8 mouse cellular contexts compared by ENCODE assay signal in the genomic region with DNA sequence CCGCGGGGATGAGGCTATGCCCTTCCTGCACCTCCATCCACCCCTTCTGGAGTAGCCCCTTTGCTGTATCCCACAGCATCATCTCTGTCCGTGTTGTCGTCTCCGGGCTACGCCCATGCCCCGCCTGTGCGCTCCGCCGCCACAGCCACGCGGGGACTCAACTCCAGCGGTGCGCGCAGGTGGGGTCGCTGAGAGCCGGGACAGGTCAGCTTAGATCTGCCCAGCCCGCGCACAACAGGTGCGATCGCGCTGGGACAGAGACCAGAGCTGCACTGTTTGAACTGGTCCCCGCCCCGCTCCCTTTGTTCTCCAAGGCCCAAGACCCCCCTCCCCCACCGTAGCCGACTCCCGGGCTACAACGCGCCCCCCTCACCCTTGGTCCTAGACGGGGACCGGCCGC. TPM values are rescaled to one million over a fixed set of nuclear protein-coding genes. Genes with fewer than 3 reads are reported as not detected.
DNase-seq lines count a peak whose midpoint lies in the region; ATAC-seq lines count a peak whose summit lies in the region.

No protein-coding gene starts in this region.

- peak overlapping the region; percentile 71 for H3K9ac ChIP-seq in kidney, embryonic 15.5 days
- H3K9ac ChIP-seq in embryonic facial prominence, embryonic 15.5 days = peak overlapping the region; percentile 57
- peak overlapping the region; percentile 88 for H3K9ac ChIP-seq in hindbrain, embryonic 16.5 days (ENCODE audit: low read depth, low read length)

- H3K27ac ChIP-seq in kidney, embryonic 15.5 days = peak overlapping the region; percentile 84
- peak overlapping the region; percentile 83 for H3K27ac ChIP-seq in embryonic facial prominence, embryonic 15.5 days (replicated peaks)
- H3K27ac ChIP-seq in hindbrain, embryonic 16.5 days (ENCODE audit: low read depth, low read length) = peak overlapping the region; percentile 97

- WGBS in kidney, embryonic 15.5 days = 0% methylated on average over 31 of the region's 32 CpGs
- under 1% methylated on average over 32 of the region's 32 CpGs for WGBS in embryonic facial prominence, embryonic 15.5 days
- WGBS in hindbrain, embryonic 16.5 days = under 1% methylated on average over 27 of the region's 32 CpGs

- H3K9me3 ChIP-seq in kidney, embryonic 15.5 days (replicated peaks) = no peaks in the 10 kb centered on the region
- no peaks in the 10 kb centered on the region for H3K9me3 ChIP-seq in embryonic facial prominence, embryonic 15.5 days (replicated peaks)
- no peaks in the 10 kb centered on the region for H3K9me3 ChIP-seq in hindbrain, embryonic 16.5 days (ENCODE audit: control insufficient read depth, low read length)

- H3K4me2 ChIP-seq in kidney, embryonic 15.5 days = peak overlapping the region; percentile 81
- peak overlapping the region; percentile 87 for H3K4me2 ChIP-seq in embryonic facial prominence, embryonic 15.5 days (replicated peaks)
- H3K4me2 ChIP-seq in hindbrain, embryonic 16.5 days (ENCODE audit: low read length) = peak overlapping the region; percentile 59

- H3K4me1 ChIP-seq in kidney, embryonic 15.5 days = peaks cover 40% of the 10 kb centered on the region
- H3K4me1 ChIP-seq in embryonic facial prominence, embryonic 15.5 days = peaks cover 33% of the 10 kb centered on the region
- H3K4me1 ChIP-seq in hindbrain, embryonic 16.5 days (ENCODE audit: control insufficient read depth, insufficient read depth, low read depth, low read length) = peaks cover 29% of the 10 kb centered on the region

- DNase-seq in kidney, postnatal 10 days = no peak
- peak; percentile 77 for DNase-seq in MN1 (ENCODE audit: low spot score)
- peak; percentile 76 for DNase-seq in mesoderm, embryonic 11.5 days (ENCODE audit: low read depth, low spot score)
- peak; percentile 39 for DNase-seq in yolk sac, embryonic 10.5 days (ENCODE audit: low spot score)
- no peak for DNase-seq in urinary bladder, adult 18-20 months (ENCODE audit: low spot score in 2 of 2)

- no peaks in the 10 kb centered on the region for H3K27me3 ChIP-seq in kidney, embryonic 15.5 days
- no peaks in the 10 kb centered on the region for H3K27me3 ChIP-seq in embryonic facial prominence, embryonic 15.5 days
- no peaks in the 10 kb centered on the region for H3K27me3 ChIP-seq in hindbrain, embryonic 16.5 days (replicated peaks; ENCODE audit: control insufficient read depth, insufficient read depth, low read length)

- H3K4me3 ChIP-seq in kidney, embryonic 15.5 days (replicated peaks) = peak overlapping the region; percentile 71
- peak overlapping the region; percentile 74 for H3K4me3 ChIP-seq in embryonic facial prominence, embryonic 15.5 days (replicated peaks)
- H3K4me3 ChIP-seq in hindbrain, embryonic 16.5 days (ENCODE audit: low read length) = peak overlapping the region; percentile 75

- ATAC-seq in kidney, embryonic 15.5 days (replicated peaks; ENCODE audit: low FRiP score) = peak; percentile 74
- peak; percentile 79 for ATAC-seq in embryonic facial prominence, embryonic 15.5 days (ENCODE audit: insufficient number of reproducible peaks, low FRiP score, low TSS enrichment, low read depth)
- ATAC-seq in hindbrain, embryonic 16.5 days = peak; percentile 74

- H3K36me3 ChIP-seq in kidney, embryonic 15.5 days = peaks cover 67% of the 10 kb centered on the region
- H3K36me3 ChIP-seq in embryonic facial prominence, embryonic 15.5 days = peaks cover 62% of the 10 kb centered on the region
- H3K36me3 ChIP-seq in hindbrain, embryonic 16.5 days (ENCODE audit: control insufficient read depth, insufficient read depth, low read length) = peaks cover 34% of the 10 kb centered on the region

RNA-seq across cellular contexts. Expression of a gene that starts 0.4 kb away (rescaled TPM):
- 98.6 and 110 TPM in 2 replicates for polyA plus RNA-seq in kidney, embryonic 15.5 days (2015; fragmentation: Nextera tagmentation; extraction: Ambion mirVana)
- 72.7 and 80.3 TPM in 2 replicates for polyA plus RNA-seq in embryonic facial prominence, embryonic 15.5 days (2015; fragmentation: Nextera tagmentation; extraction: Ambion mirVana)
- polyA plus RNA-seq in hindbrain, embryonic 16.5 days (2015; fragmentation: Nextera tagmentation; extraction: Ambion mirVana) = 278 and 289 TPM in 2 replicates

RNA-seq across cellular contexts. Expression of a gene that starts 5.8 kb away (rescaled TPM):
- 56.1 and 62.9 TPM in 2 replicates for polyA plus RNA-seq in kidney, embryonic 15.5 days (2015; fragmentation: Nextera tagmentation; extraction: Ambion mirVana)
- polyA plus RNA-seq in embryonic facial prominence, embryonic 15.5 days (2015; fragmentation: Nextera tagmentation; extraction: Ambion mirVana) = 58.6 and 59.9 TPM in 2 replicates
- 71.6 and 72.2 TPM in 2 replicates for polyA plus RNA-seq in hindbrain, embryonic 16.5 days (2015; fragmentation: Nextera tagmentation; extraction: Ambion mirVana)

RNA-seq across cellular contexts. Expression of a gene that starts 10.7 kb away (rescaled TPM):
- 3.8 and 6.5 TPM in 2 replicates for polyA plus RNA-seq in kidney, embryonic 15.5 days (2015; fragmentation: Nextera tagmentation; extraction: Ambion mirVana)
- 3.6 and 4.2 TPM in 2 replicates for polyA plus RNA-seq in embryonic facial prominence, embryonic 15.5 days (2015; fragmentation: Nextera tagmentation; extraction: Ambion mirVana)
- 2.8 and 3.7 TPM in 2 replicates for polyA plus RNA-seq in hindbrain, embryonic 16.5 days (2015; fragmentation: Nextera tagmentation; extraction: Ambion mirVana)

RNA-seq across cellular contexts. Expression of a gene that starts 17.0 kb away (rescaled TPM):
- polyA plus RNA-seq in kidney, embryonic 15.5 days (2015; fragmentation: Nextera tagmentation; extraction: Ambion mirVana) = 64.5 and 69.5 TPM in 2 replicates
- polyA plus RNA-seq in embryonic facial prominence, embryonic 15.5 days (2015; fragmentation: Nextera tagmentation; extraction: Ambion mirVana) = 56.7 and 62.4 TPM in 2 replicates
- polyA plus RNA-seq in hindbrain, embryonic 16.5 days (2015; fragmentation: Nextera tagmentation; extraction: Ambion mirVana) = 43.6 and 51.9 TPM in 2 replicates

RNA-seq across cellular contexts. Expression of a gene that starts 20.0 kb away (rescaled TPM):
- 0.86 and 0.91 TPM in 2 replicates for polyA plus RNA-seq in kidney, embryonic 15.5 days (2015; fragmentation: Nextera tagmentation; extraction: Ambion mirVana)
- 1.1 and 1.4 TPM in 2 replicates for polyA plus RNA-seq in embryonic facial prominence, embryonic 15.5 days (2015; fragmentation: Nextera tagmentation; extraction: Ambion mirVana)
- polyA plus RNA-seq in hindbrain, embryonic 16.5 days (2015; fragmentation: Nextera tagmentation; extraction: Ambion mirVana) = 0.59 and 0.71 TPM in 2 replicates

Comparison
In these comparisons a context has a peak if more than half of its experiments do, and no peak if none do; other contexts are left out.
1. DNase-seq: peak in MN1 (single experiment), mesoderm, embryonic 11.5 days (single experiment) and yolk sac, embryonic 10.5 days (single experiment); none in kidney, postnatal 10 days (single experiment) and urinary bladder, adult 18-20 months (0 of 2).
2. Peak in every context shown above with its lines, with median percentiles within 50 percentile points of each other: ATAC-seq, H3K27ac ChIP-seq, H3K4me2 ChIP-seq, H3K4me3 ChIP-seq and H3K9ac ChIP-seq.